Mouse (Mus musculus): Measurements from ENCODE around the gene Cdh22.

Gene Cdh22

GRCm38 (mm10) chr2:165234613-165235291 is at the start of gene Cdh22:
TSS of gene Cdh22 (minus strand) at chr2:165234853.
- peak; percentile 61 for DNase-seq (ENCODE audit: low spot score)

GRCm38 (mm10) chr2:165284377-165284776 is 49.7 kb upstream of the Cdh22 start:
- no peak for DNase-seq (ENCODE audit: low spot score)

DNA sequence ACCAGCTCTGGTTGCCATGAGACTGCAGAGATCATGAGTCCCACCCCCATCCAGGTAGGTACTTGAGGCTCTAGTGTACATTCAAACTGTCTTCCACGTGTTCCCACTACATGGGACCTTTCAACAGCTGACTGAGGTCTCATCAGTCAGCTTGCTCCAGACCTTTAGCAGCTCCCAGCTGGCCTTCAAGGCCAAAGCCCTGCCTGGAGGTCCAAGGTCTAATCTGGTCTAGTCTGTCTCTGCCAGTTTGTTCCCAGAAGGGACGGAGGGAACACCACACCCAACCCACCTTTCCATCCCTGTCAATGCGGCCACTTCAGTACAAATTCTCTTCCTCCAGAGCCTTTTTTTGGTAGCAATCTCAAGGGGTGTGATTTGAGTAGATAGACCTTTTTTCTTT is 49.0 kb upstream of the Cdh22 start:
- DNase-seq (ENCODE audit: low spot score) = no peak

GRCm38 (mm10) chr2:165281779-165282311 is 47.2 kb upstream of the Cdh22 start:
- DNase-seq (ENCODE audit: low spot score) = no peak

GRCm38 (mm10) chr2:165279351-165279750 is 44.7 kb upstream of the Cdh22 start:
- no peak for DNase-seq (ENCODE audit: low spot score)

DNA sequence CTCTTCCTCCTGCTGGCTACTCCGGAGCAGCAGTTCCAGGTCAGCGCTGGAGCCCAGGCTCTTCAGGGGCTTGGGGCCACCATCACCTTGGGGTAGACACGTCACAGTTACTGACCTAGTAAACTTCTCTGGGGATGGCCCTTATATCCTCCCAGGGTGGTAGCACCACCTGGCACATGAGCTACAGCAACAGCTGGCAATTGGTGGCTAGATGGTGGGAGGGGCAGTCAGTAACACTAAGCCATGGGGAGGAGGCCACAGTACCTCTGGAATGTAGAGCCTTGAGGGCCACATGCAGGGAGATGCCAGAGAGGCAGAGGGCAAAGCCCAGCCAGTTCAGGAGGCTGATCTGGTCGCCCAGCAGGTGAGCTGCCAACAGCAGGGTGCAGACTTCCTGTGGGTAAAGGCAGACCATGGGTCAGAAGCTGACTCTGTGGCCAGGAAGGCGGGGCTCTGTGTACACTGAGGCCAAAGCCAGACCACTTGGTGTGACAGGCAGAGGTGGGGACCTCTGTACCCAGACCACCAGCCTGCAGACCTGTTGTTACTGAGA is 42.6 kb upstream of the Cdh22 start:
- no peak for DNase-seq (ENCODE audit: low spot score)

GRCm38 (mm10) chr2:165275824-165276223 is 41.2 kb upstream of the Cdh22 start:
- DNase-seq (ENCODE audit: low spot score) = peak; percentile 80

DNA sequence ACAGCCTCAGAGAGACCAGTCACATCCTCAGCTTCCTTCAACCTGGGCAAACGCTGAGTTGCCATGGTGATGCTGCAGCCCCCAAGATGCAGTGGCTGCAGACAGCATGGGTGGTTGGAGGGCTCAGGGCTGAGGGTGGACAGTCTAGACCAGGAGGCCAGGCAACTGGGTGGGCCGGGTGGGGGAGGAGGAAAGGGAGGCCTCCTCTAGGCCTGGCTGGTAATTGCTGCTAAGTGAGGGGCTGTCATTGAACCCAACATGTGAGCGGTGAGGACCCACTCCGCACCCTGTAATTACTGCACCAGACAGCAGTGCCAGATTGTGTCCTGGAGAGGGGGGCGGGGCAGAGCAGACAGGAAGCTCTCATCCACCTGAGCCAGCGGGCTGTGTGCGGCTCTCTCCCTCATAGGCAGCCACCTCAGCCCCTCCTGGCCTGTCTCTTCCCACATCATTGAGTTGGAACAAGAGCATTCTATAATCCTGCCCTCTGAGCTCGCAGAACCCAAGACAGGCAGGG is 40.5 kb upstream of the Cdh22 start:
- DNase-seq (ENCODE audit: low spot score) = no peak

- DNase-seq (ENCODE audit: low spot score) = no peak
Measured at GRCm38 (mm10) chr2:165273589-165273988, 38.9 kb upstream of the Cdh22 start.

- DNase-seq (ENCODE audit: low spot score) = no peak
Measured at GRCm38 (mm10) chr2:165271326-165271725, 36.7 kb upstream of the Cdh22 start.

DNA sequence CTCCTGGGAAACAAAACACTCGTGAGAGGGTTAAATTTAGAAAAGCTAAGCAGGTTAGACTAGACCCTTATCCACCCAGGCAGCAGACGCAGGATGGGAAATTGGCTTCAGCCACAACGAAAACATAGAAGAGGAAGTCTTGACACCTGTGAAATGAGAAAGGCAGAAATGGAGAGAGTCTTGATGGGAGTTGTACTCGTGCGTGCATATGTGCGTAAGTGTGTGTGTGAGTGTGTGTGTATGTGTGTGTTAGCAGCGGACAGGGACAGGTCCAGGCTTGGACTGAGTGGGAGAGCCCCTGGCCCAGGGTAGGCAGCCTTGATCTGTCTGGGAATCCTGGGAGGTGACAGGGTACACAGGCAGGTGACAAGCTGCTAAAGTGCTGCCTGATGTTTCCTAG is 36.2 kb upstream of the Cdh22 start:
- DNase-seq (ENCODE audit: low spot score) = no peak

GRCm38 (mm10) chr2:165266739-165267138 is 32.1 kb upstream of the Cdh22 start:
- no peak for DNase-seq (ENCODE audit: low spot score)

- DNase-seq (ENCODE audit: low spot score) = no peak
Measured at GRCm38 (mm10) chr2:165263861-165264260, 29.2 kb upstream of the Cdh22 start.

DNA sequence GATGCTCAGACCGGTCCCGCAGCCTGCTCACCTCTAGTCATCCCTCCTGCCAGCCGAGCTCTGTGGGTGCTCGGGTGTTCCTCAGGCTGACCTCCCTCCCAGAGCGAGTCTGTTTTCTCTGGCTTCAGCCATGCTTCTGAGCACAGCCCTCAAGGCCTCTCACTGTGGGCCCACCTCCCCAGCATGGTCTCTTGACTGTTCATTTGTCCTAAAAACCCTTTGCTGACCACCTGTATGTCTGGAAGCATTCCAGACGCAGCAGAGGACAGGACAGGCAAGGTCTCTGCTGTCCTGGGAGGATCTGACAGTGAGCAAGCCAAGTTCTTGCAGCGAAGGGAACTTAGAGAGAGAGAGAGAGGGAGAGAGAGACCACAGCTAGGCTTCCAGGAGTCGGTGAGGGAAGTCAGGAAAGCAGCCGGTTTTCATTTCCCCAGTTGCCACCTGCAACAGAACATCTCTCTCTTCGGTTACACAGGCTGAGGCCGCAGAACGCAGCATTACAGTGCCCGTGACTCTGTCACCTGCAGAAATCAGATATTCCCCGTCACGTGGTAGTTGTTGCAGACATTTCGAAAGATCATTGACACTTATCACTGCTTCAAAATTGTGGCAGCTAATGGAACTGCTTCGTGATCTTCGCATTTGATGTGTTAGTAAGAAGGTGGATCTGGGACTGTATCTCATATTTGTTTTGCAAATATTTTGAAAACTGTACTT is 27.8 kb upstream of the Cdh22 start:
- no peak for DNase-seq (ENCODE audit: low spot score)

DNA sequence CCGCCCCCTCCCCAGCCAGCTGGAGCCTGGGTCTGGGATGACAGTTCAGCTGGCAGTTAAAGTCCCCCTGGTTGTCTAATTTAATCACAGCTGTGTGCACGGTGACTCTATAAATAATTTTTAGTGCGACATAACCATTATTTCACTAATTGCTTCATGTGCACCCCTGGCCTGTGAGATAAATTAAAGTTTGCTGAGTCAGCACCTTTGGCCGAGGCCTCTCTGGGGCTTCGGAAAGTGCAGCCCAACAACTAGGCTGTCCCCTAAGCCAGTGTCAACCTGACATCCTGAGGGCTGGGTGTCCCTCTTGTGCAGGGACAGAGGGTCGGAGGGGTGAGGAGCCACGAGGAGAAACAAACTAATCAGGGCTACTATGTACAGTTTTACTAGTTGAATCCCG is 25.2 kb upstream of the Cdh22 start:
- DNase-seq (ENCODE audit: low spot score) = no peak

DNA sequence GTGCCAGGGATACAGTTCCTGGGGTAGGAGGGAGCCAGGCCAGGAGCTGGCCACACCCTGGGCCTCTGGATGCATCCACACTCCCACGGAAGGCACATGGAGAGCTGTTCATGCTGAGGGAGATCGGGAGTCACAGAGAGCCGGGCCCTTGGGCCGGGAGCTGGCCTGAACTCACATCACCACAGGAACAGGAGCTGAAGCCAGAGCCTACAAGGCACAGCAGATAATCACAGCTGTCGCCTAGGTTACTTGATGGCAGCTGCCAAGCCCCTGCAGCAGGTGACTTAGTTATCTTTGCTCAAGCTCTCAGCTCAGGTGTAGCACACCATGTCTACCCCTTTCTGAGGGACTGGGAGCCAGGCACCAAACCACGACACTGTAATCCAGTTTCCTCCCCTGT is 23.7 kb upstream of the Cdh22 start:
- DNase-seq (ENCODE audit: low spot score) = no peak

DNA sequence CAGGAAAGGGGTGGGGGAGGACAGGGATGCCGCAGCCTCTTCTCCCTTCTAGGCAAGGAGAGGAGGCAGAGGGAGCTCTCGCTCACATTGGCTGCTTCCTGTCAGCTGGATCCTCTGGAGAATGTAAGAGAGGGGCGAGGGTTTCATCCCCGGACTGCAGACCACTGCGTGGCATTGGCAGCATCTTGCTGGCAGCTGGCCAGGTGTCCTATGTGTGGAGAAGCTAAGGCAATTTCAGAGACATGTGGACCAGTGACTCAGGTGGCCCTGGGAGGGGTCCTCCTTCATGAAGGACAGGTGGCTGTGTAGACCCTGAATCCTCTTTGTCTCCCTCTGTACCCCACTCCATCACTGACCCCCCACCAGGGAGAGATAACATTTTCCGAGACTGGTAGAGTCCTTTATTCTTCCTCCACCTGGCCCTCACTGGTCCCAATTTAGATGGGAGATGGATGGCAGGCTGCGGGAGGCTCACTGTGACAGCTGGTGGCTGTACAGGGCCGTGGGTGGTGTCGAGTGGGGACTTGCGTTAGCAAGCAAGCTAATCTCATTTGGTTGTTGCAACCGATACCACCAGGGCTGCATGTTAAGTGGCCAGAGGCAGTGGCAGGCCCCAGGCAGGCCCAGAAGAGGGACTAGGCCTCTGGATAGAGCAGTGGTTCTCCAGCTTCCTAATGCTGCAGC is 22.6 kb upstream of the Cdh22 start:
- no peak for DNase-seq (ENCODE audit: low spot score)

- no peak for DNase-seq (ENCODE audit: low spot score)
Measured at GRCm38 (mm10) chr2:165256213-165256612, 21.6 kb upstream of the Cdh22 start.

DNA sequence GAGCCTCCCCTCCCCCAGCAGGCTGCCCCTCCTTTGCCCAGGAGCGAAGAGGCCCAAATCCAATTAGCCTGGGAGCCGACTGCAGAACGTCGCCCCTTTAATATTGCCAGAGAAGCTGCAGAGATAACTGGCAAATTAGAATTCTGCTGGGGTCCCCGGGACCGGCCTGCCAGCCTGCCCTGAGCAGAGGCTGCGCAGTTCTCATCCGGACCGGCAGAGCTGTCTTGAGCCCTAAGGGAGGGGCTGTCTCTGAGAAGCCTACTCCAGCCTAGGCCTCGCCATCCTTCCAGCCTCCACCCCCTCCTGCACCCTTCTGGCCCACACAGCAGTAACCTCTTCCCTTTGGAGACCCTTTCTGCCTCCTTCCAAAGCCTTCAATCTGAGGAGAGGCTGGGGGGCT is 19.2 kb upstream of the Cdh22 start:
- no peak for DNase-seq (ENCODE audit: low spot score)

- no peak for DNase-seq (ENCODE audit: low spot score)
Measured at GRCm38 (mm10) chr2:165253269-165253668, 18.6 kb upstream of the Cdh22 start.

DNA sequence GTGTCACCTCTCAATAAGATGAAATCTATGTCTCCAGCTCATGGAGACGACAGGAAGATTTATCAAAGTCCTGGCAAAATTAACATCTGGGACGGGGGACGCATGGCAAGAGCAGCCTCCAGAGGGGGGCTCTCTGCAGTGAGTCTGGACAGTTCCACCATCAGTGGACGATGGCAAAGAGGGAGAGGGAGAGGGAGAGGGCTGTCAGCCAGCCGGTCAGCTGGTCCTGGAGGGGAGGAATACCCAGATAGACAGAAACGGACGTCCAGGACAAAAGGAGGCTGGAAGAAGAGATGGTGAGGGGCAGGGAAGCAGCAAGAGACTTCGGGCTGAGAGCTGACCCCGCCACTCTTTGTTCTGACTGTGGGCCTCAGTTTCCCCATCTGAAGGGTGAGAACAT is 18.1 kb upstream of the Cdh22 start:
- DNase-seq (ENCODE audit: low spot score) = no peak

GRCm38 (mm10) chr2:165252381-165252780 is 17.7 kb upstream of the Cdh22 start:
- no peak for DNase-seq (ENCODE audit: low spot score)
